Mouse (Mus musculus) cerebellum, adult 2 months (tissue): Measurements from ENCODE around the gene Gcsh. TPM values are rescaled to one million over a fixed set of nuclear protein-coding genes. Genes with fewer than 3 reads are reported as not detected.
A peak's percentile ranks its signal among the peaks of the same experiment; 100 is the strongest.

Experiments
- DNase-seq, 2 experiments: peaks; one replicate each; pipeline ENCODE4 v3.0.0; 2021
- H3K27ac ChIP-seq: fragments of 200-500 bp; 2 replicates; pipeline ENCODE4 v1.5.1; 2012; ENCODE audit warnings: low read length, control low read depth, inconsistent platforms; ENCODE audit not compliant: insufficient read depth
- H3K27me3 ChIP-seq: fragments of 200-500 bp; 2 replicates; pipeline ENCODE4 v1.6.1; 2012; ENCODE audit warnings: inconsistent platforms, mild to moderate bottlenecking, low read length, moderate library complexity; ENCODE audit not compliant: control insufficient read depth, insufficient read depth
- H3K4me1 ChIP-seq: fragments of 200-500 bp; 2 replicates; pipeline ENCODE4 v1.6.1; 2011; ENCODE audit warnings: low read length; ENCODE audit not compliant: control insufficient read depth, insufficient read depth
- H3K4me3 ChIP-seq: fragments of 200-500 bp; replicated peaks from 2 replicates; pipeline ENCODE3; 2011; ENCODE audit warnings: mild to moderate bottlenecking, low read depth, low read length, control low read depth; ENCODE audit not compliant: insufficient read depth
- CTCF ChIP-seq: fragments of 200-500 bp; IDR thresholded peaks from 2 replicates; pipeline ENCODE4 v1.5.1; 2011; ENCODE audit warnings: low read depth, mild to moderate bottlenecking, control low read depth, low read length, moderate library complexity, borderline replicate concordance; ENCODE audit not compliant: insufficient read depth
- POLR2A ChIP-seq: fragments of 200-500 bp; IDR thresholded peaks from 2 replicates; pipeline ENCODE4 v1.6.1; 2011; ENCODE audit warnings: low read length, control low read depth, borderline replicate concordance; ENCODE audit not compliant: insufficient read depth
- WGBS: fragments of 180-500 bp; shearing (Covaris S2); methylation state at CpG from one replicate; pipeline ENCODE4 v1.1.7; 2018; 5-methylcytosine and 5-hydroxymethylcytosine counted together
- polyA plus RNA-seq: library from polyadenylated mRNA; depleted of rRNA; stranded (reverse); fragments of >200 nt; gene quantifications from 2 replicates; pipeline ENCODE4 v1.2.3, GENCODE M21; 2012

The Gcsh gene
- polyA plus RNA-seq, 1 experiment = 98.0 TPM

- Histone ChIP-seq H3K4me3 (no peak overlapping the region), H3K4me1 (peaks cover 3% of the 10 kb centered on the region; the same call in 1 of the 2 replicates), H3K27ac (no peak overlapping the region), H3K27me3 (no peaks in the 10 kb centered on the region)
- TF ChIP-seq POLR2A (no peak), CTCF (no peak)
- 66% methylated on average over 1 of the region's 1 CpGs for whole genome bisulfite sequencing
- DNase-seq = no peak
Measured at GRCm38 (mm10) chr8:117022297-117022993, 29.1 kb upstream of the Gcsh start.

- no peak overlapping the region for H3K27ac ChIP-seq
- TF ChIP-seq POLR2A (no peak), CTCF (no peak)
- WGBS = 71% methylated on average over 18 of the region's 18 CpGs
Measured at GRCm38 (mm10) chr8:117019323-117020275, 26.3 kb upstream of the Gcsh start.

GRCm38 (mm10) chr8:117017896-117018295, 24.6 kb upstream of the Gcsh start:
- H3K4me3 ChIP-seq = no peak overlapping the region
- no peak for DNase-seq
- H3K4me1 ChIP-seq = peaks cover 3% of the 10 kb centered on the region; the same call in 1 of the 2 replicates
- H3K27me3 ChIP-seq = no peaks in the 10 kb centered on the region
- WGBS = 93% methylated on average over 4 of the region's 4 CpGs
- TF ChIP-seq POLR2A (no peak), CTCF (no peak)
- H3K27ac ChIP-seq = no peak overlapping the region

More at GRCm38 (mm10) chr8:117019323-117020275, 26.3 kb upstream of the Gcsh start:
- no peak overlapping the region for H3K4me3 ChIP-seq
- no peak for DNase-seq
- peaks cover 3% of the 10 kb centered on the region; the same call in 1 of the 2 replicates for H3K4me1 ChIP-seq
- H3K27me3 ChIP-seq = no peaks in the 10 kb centered on the region

GRCm38 (mm10) chr8:117017006-117017405, 23.7 kb upstream of the Gcsh start:
- TF ChIP-seq POLR2A (no peak), CTCF (no peak)
- WGBS = 40% methylated on average over 8 of the region's 8 CpGs
- no peak overlapping the region for H3K27ac ChIP-seq

GRCm38 (mm10) chr8:117015670-117016069, 22.3 kb upstream of the Gcsh start:
- WGBS = 74% methylated on average over 4 of the region's 4 CpGs
- no peak for DNase-seq
- H3K27ac ChIP-seq = no peak overlapping the region
- TF ChIP-seq POLR2A = no peak
- no peak for TF ChIP-seq CTCF
- H3K4me3 ChIP-seq = no peak overlapping the region
- peaks cover 3% of the 10 kb centered on the region; the same call in 1 of the 2 replicates for H3K4me1 ChIP-seq
- no peaks in the 10 kb centered on the region for H3K27me3 ChIP-seq

More at GRCm38 (mm10) chr8:117017006-117017405, 23.7 kb upstream of the Gcsh start:
- DNase-seq = no peak
- Histone ChIP-seq H3K4me1 (peaks cover 3% of the 10 kb centered on the region; the same call in 1 of the 2 replicates), H3K27me3 (no peaks in the 10 kb centered on the region), H3K4me3 (no peak overlapping the region)

- Histone ChIP-seq H3K4me1 (no peaks in the 10 kb centered on the region), H3K27ac (no peak overlapping the region), H3K27me3 (no peaks in the 10 kb centered on the region), H3K4me3 (no peak overlapping the region)
- DNase-seq = no peak
- TF ChIP-seq CTCF (no peak), POLR2A (no peak)
- 85% methylated on average over 9 of the region's 9 CpGs for WGBS
Measured at GRCm38 (mm10) chr8:117011366-117011765, 18.0 kb upstream of the Gcsh start.

- DNase-seq = peak in 1 of 2 experiments; percentile 19
- Histone ChIP-seq H3K27ac (no peak overlapping the region), H3K4me3 (peak overlapping the region; percentile 77), H3K4me1 (peaks cover 6% of the 10 kb centered on the region; the same call in 1 of the 2 replicates), H3K27me3 (no peaks in the 10 kb centered on the region)
- 59% methylated on average over 11 of the region's 11 CpGs for WGBS
- TF ChIP-seq POLR2A (no peak), CTCF (no peak)
Measured at GRCm38 (mm10) chr8:116994016-116994716, 829 bp upstream of the Gcsh start.
